Mouse (Mus musculus): ENCODE data around the gene Mok. TPM values are rescaled to one million over a fixed set of nuclear protein-coding genes. Genes with fewer than 3 reads are reported as not detected.

Gene Mok
- polyA plus RNA-seq, 1 experiment = 0.35 TPM

DNA sequence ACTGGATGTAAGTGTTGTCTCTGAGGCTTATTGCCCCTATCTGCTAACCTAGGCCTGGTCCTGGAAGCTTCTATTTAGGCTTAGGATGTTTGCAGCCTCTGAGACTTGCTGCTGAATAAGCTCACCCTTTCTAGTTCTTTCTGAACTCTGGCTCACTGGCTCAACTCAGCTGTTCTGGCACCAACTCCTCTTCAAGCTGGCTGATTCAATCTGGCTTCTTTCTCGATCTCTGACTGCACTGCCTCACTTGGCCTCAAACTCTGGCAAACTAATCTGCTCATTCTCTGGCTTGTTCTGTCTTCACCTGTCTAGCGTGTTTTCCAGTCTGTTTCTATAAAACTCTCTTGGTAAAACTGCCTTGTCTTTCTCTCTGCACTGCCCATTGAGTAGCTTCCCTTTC, 34.6 kb upstream of the Mok start:
- Histone ChIP-seq H3K36me3 (ENCODE audit: control insufficient read depth, insufficient read depth, low read length) (peaks cover 19% of the 10 kb centered on the region), H3K4me3 (ENCODE audit: extremely low read depth, insufficient read depth, insufficient read length) (no peak overlapping the region), H3K4me1 (ENCODE audit: control insufficient read depth, insufficient read depth, insufficient read length) (no peaks in the 10 kb centered on the region), H3K27me3 (ENCODE audit: control insufficient read depth, insufficient read depth, low read length) (no peaks in the 10 kb centered on the region), H3K27ac (ENCODE audit: insufficient read depth, low read length) (no peak overlapping the region)
- TF ChIP-seq CTCF (IDR thresholded peaks at IDR 0.05; ENCODE audit: extremely low read depth, insufficient read depth, insufficient read length, insufficient replicate concordance) (no peak), POLR2A (IDR thresholded peaks at IDR 0.05; ENCODE audit: low read depth, low read length) (no peak)
- WGBS = 90% methylated on average over 2 of the region's 2 CpGs
- no peak for DNase-seq (ENCODE audit: low read depth in 1 of 2, low spot score in 2 of 2)

DNA sequence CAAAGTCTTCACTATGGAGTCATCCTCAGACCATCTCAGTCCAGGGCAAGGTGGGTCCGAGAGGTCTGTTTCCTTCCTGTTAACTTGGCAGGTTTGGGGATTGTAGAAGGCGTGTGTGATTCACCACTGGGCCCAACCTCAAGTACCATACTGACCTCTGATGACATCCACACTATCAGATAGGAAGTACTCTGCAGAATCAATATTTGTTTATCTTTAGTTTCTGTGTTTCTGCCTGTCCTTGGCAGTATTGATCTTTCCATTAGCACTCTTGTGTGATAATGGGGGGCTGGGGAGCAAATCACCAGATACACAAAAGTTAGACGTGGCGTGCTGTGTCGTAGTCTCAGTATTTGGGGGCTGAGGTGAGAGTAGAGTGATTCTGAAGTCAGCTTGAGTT, 30.5 kb upstream of the Mok start:
- Histone ChIP-seq H3K27me3 (ENCODE audit: control insufficient read depth, insufficient read depth, low read length) (no peaks in the 10 kb centered on the region), H3K4me1 (ENCODE audit: control insufficient read depth, insufficient read depth, insufficient read length) (no peaks in the 10 kb centered on the region), H3K4me3 (ENCODE audit: extremely low read depth, insufficient read depth, insufficient read length) (no peak overlapping the region), H3K36me3 (ENCODE audit: control insufficient read depth, insufficient read depth, low read length) (peaks cover 20% of the 10 kb centered on the region), H3K27ac (ENCODE audit: insufficient read depth, low read length) (no peak overlapping the region)
- WGBS = 95% methylated on average over 5 of the region's 5 CpGs
- no peak for DNase-seq (ENCODE audit: low read depth in 1 of 2, low spot score in 2 of 2)
- TF ChIP-seq CTCF (IDR thresholded peaks at IDR 0.05; ENCODE audit: extremely low read depth, insufficient read depth, insufficient read length, insufficient replicate concordance) = no peak
- no peak for TF ChIP-seq POLR2A (IDR thresholded peaks at IDR 0.05; ENCODE audit: low read depth, low read length)

DNA sequence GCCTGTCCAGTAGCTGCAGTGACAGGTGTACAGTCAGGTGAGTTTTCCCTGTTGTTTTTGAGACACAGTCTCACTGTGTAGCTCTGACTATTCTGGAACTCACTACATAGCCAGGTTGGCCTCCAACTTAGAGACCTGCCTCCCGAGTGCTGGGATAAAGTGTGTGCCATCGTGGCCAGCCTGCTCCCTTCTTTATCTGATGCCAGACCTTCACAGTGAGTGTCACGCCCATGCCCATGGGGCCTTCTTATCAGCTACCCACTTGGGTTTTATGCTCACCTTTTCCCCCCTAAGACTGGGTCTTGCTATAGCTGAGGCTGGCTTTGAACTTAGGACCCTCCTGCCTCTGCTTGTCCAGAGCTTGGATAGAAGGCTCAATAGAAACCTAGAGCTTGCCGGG, 29.4 kb upstream of the Mok start:
- H3K4me3 ChIP-seq (ENCODE audit: extremely low read depth, insufficient read depth, insufficient read length) = no peak overlapping the region
- no peaks in the 10 kb centered on the region for H3K27me3 ChIP-seq (ENCODE audit: control insufficient read depth, insufficient read depth, low read length)
- DNase-seq (ENCODE audit: low read depth in 1 of 2, low spot score in 2 of 2) = no peak
- peaks cover 21% of the 10 kb centered on the region for H3K36me3 ChIP-seq (ENCODE audit: control insufficient read depth, insufficient read depth, low read length)
- H3K4me1 ChIP-seq (ENCODE audit: control insufficient read depth, insufficient read depth, insufficient read length) = no peaks in the 10 kb centered on the region
- no peak for TF ChIP-seq CTCF (IDR thresholded peaks at IDR 0.05; ENCODE audit: extremely low read depth, insufficient read depth, insufficient read length, insufficient replicate concordance)
- no peak for TF ChIP-seq POLR2A (IDR thresholded peaks at IDR 0.05; ENCODE audit: low read depth, low read length)
- WGBS = 89% methylated on average over 4 of the region's 4 CpGs
- no peak overlapping the region for H3K27ac ChIP-seq (ENCODE audit: insufficient read depth, low read length)

DNA sequence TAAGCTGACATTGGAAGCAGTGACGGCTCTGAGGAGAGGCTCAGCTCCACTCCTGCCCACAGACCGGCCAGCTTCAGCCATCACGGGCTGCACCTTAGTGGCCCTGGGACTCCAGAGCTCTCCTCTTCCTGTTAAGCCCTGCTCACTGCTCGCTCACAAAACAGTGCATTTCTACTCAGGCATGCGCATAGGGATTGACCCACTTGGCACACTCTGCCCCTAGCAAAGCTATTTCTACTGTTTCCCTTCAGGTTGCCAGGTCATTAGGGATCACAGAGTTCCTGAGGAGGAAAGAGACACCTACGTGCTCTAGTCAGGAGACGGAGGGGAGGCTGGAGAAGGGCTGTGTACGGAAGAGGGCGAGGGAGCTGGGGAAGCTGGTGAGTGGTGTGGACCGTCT, 25.2 kb upstream of the Mok start:
- no peaks in the 10 kb centered on the region; the same call in 1 of the 2 replicates for H3K4me1 ChIP-seq (ENCODE audit: control insufficient read depth, insufficient read depth, insufficient read length)
- H3K27ac ChIP-seq (ENCODE audit: insufficient read depth, low read length) = no peak overlapping the region
- 95% methylated on average over 10 of the region's 10 CpGs for WGBS
- H3K4me3 ChIP-seq (ENCODE audit: extremely low read depth, insufficient read depth, insufficient read length) = no peak overlapping the region
- TF ChIP-seq CTCF (IDR thresholded peaks at IDR 0.05; ENCODE audit: extremely low read depth, insufficient read depth, insufficient read length, insufficient replicate concordance) (no peak), POLR2A (IDR thresholded peaks at IDR 0.05; ENCODE audit: low read depth, low read length) (no peak)
- no peak for DNase-seq (ENCODE audit: low read depth in 1 of 2, low spot score in 2 of 2)
- no peaks in the 10 kb centered on the region for H3K27me3 ChIP-seq (ENCODE audit: control insufficient read depth, insufficient read depth, low read length)
- peaks cover 18% of the 10 kb centered on the region for H3K36me3 ChIP-seq (ENCODE audit: control insufficient read depth, insufficient read depth, low read length)

GRCm38 (mm10) chr12:110865571-110865970, 24.8 kb upstream of the Mok start:
- Histone ChIP-seq H3K36me3 (ENCODE audit: control insufficient read depth, insufficient read depth, low read length) (peaks cover 20% of the 10 kb centered on the region), H3K4me1 (ENCODE audit: control insufficient read depth, insufficient read depth, insufficient read length) (no peaks in the 10 kb centered on the region; the same call in 1 of the 2 replicates), H3K4me3 (ENCODE audit: extremely low read depth, insufficient read depth, insufficient read length) (no peak overlapping the region), H3K27ac (ENCODE audit: insufficient read depth, low read length) (no peak overlapping the region), H3K27me3 (ENCODE audit: control insufficient read depth, insufficient read depth, low read length) (no peaks in the 10 kb centered on the region)
- WGBS = 92% methylated on average over 6 of the region's 6 CpGs
- no peak for DNase-seq (ENCODE audit: low read depth in 1 of 2, low spot score in 2 of 2)
- TF ChIP-seq CTCF (IDR thresholded peaks at IDR 0.05; ENCODE audit: extremely low read depth, insufficient read depth, insufficient read length, insufficient replicate concordance) (no peak), POLR2A (IDR thresholded peaks at IDR 0.05; ENCODE audit: low read depth, low read length) (no peak)

DNA sequence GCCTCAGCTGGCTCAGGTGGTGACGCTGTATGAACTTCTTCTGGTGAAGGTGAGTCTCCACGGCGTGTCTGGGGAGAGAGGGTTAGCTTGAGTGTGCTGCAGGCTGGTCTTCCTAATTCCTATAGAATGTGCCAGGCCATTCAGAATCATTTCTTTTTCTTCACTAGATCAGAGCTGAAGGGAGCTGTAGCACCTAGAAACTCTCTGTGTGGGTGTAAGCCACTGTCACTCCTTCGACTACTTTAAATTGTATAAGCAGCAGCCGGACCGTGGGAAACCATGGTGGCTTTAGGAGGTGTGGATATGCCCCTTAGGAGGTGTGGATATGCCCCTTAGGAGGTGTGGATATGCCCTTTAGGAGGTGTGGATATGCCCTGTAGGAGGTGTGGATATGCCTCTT, 23.3 kb upstream of the Mok start:
- DNase-seq (ENCODE audit: low read depth in 1 of 2, low spot score in 2 of 2) = no peak
- Histone ChIP-seq H3K27me3 (ENCODE audit: control insufficient read depth, insufficient read depth, low read length) (no peaks in the 10 kb centered on the region), H3K27ac (ENCODE audit: insufficient read depth, low read length) (no peak overlapping the region), H3K4me1 (ENCODE audit: control insufficient read depth, insufficient read depth, insufficient read length) (no peaks in the 10 kb centered on the region; the same call in 1 of the 2 replicates), H3K4me3 (ENCODE audit: extremely low read depth, insufficient read depth, insufficient read length) (no peak overlapping the region), H3K36me3 (ENCODE audit: control insufficient read depth, insufficient read depth, low read length) (peaks cover 13% of the 10 kb centered on the region)
- 95% methylated on average over 6 of the region's 6 CpGs for WGBS
- TF ChIP-seq CTCF (IDR thresholded peaks at IDR 0.05; ENCODE audit: extremely low read depth, insufficient read depth, insufficient read length, insufficient replicate concordance) = no peak
- TF ChIP-seq POLR2A (IDR thresholded peaks at IDR 0.05; ENCODE audit: low read depth, low read length) = no peak

- 84% methylated on average over 7 of the region's 7 CpGs for WGBS
- Histone ChIP-seq H3K4me1 (ENCODE audit: control insufficient read depth, insufficient read depth, insufficient read length) (no peaks in the 10 kb centered on the region; the same call in 1 of the 2 replicates), H3K27me3 (ENCODE audit: control insufficient read depth, insufficient read depth, low read length) (no peaks in the 10 kb centered on the region), H3K4me3 (ENCODE audit: extremely low read depth, insufficient read depth, insufficient read length) (no peak overlapping the region), H3K36me3 (ENCODE audit: control insufficient read depth, insufficient read depth, low read length) (peaks cover 6% of the 10 kb centered on the region; the same call in 1 of the 2 replicates), H3K27ac (ENCODE audit: insufficient read depth, low read length) (no peak overlapping the region)
- no peak for DNase-seq (ENCODE audit: low read depth in 1 of 2, low spot score in 2 of 2)
- TF ChIP-seq CTCF (IDR thresholded peaks at IDR 0.05; ENCODE audit: extremely low read depth, insufficient read depth, insufficient read length, insufficient replicate concordance) (no peak), POLR2A (IDR thresholded peaks at IDR 0.05; ENCODE audit: low read depth, low read length) (no peak)
These were observed 20.5 kb upstream of the Mok start for GRCm38 (mm10) chr12:110861256-110861655.

All from spleen, adult 2 months (tissue).